Mouse (Mus musculus) midbrain, embryonic 14.5 days (tissue): Measurements from ENCODE around the gene Hsp90ab1. TPM values are rescaled to one million over a fixed set of nuclear protein-coding genes. Genes with fewer than 3 reads are reported as not detected.

Experiments used
- ATAC-seq: fragments of 200-750 bp; cut with Nextera tagmentation; 2 replicates; pipeline ENCODE4 v1.8.0; 2017; ENCODE audit warnings: moderate number of reproducible peaks, moderate library complexity; ENCODE audit not compliant: low FRiP score, low TSS enrichment
- DNase-seq: peaks from one replicate; pipeline ENCODE4 v3.0.0-alpha.2; 2015
- H3K27ac ChIP-seq: fragments of 300-500 bp; sonication (generic); replicated peaks from 2 replicates; pipeline ENCODE4 v1.5.1; 2014; ENCODE audit warnings: mild to moderate bottlenecking, low read depth, low read length, moderate library complexity
- H3K27me3 ChIP-seq: fragments of 300-500 bp; sonication (generic); 2 replicates; pipeline ENCODE4 v1.6.1; 2014; ENCODE audit warnings: low read length, control low read depth, mixed read lengths; ENCODE audit not compliant: control insufficient read depth, insufficient read depth
- H3K36me3 ChIP-seq: fragments of 300-500 bp; sonication (generic); 2 replicates; pipeline ENCODE4 v1.6.1; 2014; ENCODE audit warnings: low read length, control low read depth; ENCODE audit not compliant: control insufficient read depth, insufficient read depth
- H3K4me1 ChIP-seq: fragments of 300-500 bp; sonication (generic); 2 replicates; pipeline ENCODE4 v1.6.1; 2014; ENCODE audit warnings: mild to moderate bottlenecking, antibody characterized with exemption, low read length, control low read depth; ENCODE audit not compliant: control insufficient read depth, insufficient read depth
- H3K4me2 ChIP-seq: fragments of 300-500 bp; sonication (generic); 2 replicates; pipeline ENCODE4 v1.6.1; 2014; ENCODE audit warnings: mild to moderate bottlenecking, low read length, moderate library complexity
- H3K4me3 ChIP-seq: fragments of 300-500 bp; sonication (generic); replicated peaks from 2 replicates; pipeline ENCODE4 v1.5.1; 2014; ENCODE audit warnings: low read depth, low read length
- H3K9ac ChIP-seq: fragments of 300-500 bp; sonication (generic); replicated peaks from 2 replicates; pipeline ENCODE4 v1.6.1; 2014; ENCODE audit warnings: mild to moderate bottlenecking, low read length, moderate library complexity
- H3K9me3 ChIP-seq: fragments of 300-500 bp; sonication (generic); 2 replicates; pipeline ENCODE4 v1.6.1; 2016; ENCODE audit warnings: low read length, control low read depth, mixed read lengths; ENCODE audit not compliant: control insufficient read depth
- WGBS: fragments of 180-500 bp; shearing (Covaris S2); extraction: QIAGEN DNeasy Blood & Tissue Kit; methylation state at CpG from one replicate; pipeline ENCODE4 v1.1.7; 2014; 5-methylcytosine and 5-hydroxymethylcytosine counted together
- polyA plus RNA-seq: library from polyadenylated mRNA; unstranded; fragments of >200 nt; fragmentation: Nextera tagmentation; extraction: Ambion mirVana; gene quantifications from 2 replicates; pipeline ENCODE4 v1.2.1, GENCODE M21; 2014

Gene Hsp90ab1
- polyA plus RNA-seq, 1 experiment from 2014 or later, result 1,388 TPM

DNA sequence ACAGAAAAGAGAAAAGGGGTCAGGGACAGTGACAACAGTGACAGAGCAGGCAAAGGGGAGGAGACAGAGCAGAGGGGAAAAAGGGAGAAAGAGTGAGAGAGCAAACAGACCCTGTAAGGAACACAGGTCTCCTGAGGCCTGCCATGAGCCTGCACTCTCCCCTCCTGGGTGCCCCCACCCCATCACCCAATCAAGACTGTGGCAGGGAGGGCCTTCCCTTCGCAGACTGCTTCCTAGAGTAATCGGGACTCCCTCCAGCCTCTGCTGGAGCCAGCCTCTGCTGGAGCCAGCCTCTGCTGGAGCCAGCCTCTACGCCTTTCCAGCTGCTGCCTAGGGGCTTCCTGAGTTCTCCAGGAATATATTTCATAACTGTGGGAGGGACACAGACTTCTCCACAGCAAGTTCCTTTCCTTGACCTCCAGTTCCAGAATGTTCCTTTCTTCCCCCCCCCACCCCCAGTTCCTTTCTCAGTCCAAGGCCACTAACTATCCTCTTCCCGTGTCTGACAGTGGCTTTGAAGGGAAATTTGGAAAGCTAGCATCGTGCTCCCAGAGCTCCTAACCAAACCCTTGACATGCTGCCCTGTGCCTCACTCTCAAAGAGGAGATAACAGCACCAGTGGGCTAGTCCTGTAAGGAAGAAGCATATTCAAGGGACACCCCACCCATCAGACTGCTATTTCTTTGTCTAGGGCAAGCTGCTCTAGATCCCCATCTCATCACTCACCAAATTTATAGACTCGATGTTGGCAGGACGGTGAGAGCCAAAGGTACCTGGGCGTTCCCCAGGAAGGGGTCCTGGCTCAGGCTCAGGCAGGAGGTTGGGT, 19.7 kb upstream of the Hsp90ab1 start:
- WGBS, result 60% methylated on average over 8 of the region's 8 CpGs
- peaks cover 11% of the 10 kb centered on the region; the same call in 1 of the 2 replicates for H3K27me3 ChIP-seq
- no peaks in the 10 kb centered on the region for H3K36me3 ChIP-seq
- no peak for ATAC-seq
- no peak overlapping the region for H3K9ac ChIP-seq
- H3K9me3 ChIP-seq, result no peaks in the 10 kb centered on the region
- no peak overlapping the region for H3K4me3 ChIP-seq
- H3K27ac ChIP-seq, result no peak overlapping the region
- no peak for DNase-seq
- H3K4me2 ChIP-seq, result no peak overlapping the region
- peaks cover 18% of the 10 kb centered on the region for H3K4me1 ChIP-seq

DNA sequence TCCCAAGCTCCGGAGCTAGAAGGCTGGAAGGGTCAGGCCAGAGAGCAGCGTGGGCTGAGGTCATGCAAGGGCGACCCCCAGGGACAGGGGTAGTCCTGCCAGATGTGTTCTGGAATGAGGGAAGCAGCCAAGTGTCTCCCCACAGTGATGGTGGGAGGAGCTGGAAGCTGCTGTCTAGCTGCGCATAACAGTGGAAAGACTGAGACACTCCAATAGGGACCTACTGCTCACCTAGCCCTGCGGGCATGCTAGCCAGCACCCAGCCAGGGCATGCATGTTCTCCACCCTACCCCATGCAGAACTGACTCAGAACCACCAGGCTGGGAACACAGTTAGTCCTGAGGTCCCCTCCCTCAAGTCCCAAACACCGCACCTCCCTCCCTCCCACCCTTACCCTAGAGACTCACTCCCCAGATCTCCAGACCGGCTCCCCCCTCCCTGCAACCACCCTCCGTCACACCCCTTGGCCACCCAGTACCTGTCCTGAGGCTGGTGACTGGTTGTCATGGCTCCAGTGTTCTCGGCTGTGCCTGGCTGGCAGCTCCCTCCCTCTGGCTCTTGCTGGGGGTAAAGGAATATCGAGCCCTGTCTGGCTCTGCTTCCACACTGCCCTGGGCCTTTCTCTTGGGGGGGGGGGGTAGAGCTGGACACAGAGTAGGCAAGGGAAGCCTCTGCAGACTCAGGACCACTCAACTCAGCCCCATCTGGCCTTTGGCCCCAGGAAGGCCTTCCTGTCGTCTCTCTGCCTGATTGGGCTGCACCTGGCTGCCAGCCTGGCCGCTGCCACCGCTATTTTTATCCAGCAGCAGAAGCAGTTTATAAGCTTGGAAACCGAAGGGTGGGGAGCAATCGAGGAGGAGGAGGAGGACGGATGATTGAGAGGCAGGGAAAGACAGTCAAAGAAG, 18.9 kb upstream of the Hsp90ab1 start:
- ATAC-seq (no peak), DNase-seq (no peak)
- Histone ChIP-seq H3K27ac (no peak overlapping the region), H3K9ac (no peak overlapping the region), H3K27me3 (peaks cover 11% of the 10 kb centered on the region; the same call in 1 of the 2 replicates), H3K4me3 (no peak overlapping the region), H3K36me3 (no peaks in the 10 kb centered on the region), H3K4me1 (peaks cover 18% of the 10 kb centered on the region), H3K9me3 (no peaks in the 10 kb centered on the region), H3K4me2 (no peak overlapping the region)
- 54% methylated on average over 16 of the region's 16 CpGs for WGBS

DNA sequence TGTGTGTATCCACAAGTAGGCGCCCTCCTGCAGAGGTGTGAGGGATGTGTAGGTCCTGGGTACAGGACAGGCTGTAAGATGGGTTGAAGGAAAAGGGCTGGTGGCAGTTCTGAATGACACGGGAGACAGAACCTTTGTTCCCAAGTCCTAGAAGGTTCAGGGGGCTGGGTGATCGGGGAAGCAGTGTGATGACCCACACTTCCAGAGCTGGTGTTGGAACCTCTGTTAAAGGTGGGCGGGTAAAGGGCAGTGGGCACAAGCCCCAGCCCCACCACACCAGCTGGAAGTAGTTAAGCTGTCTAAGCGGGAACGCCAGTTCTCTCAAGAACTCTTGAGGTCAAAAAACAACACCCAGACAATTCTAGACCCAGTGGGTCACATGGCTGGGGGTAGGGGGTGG, 17.3 kb upstream of the Hsp90ab1 start:
- Histone ChIP-seq H3K4me3 (no peak overlapping the region), H3K9ac (no peak overlapping the region), H3K27ac (no peak overlapping the region), H3K9me3 (no peaks in the 10 kb centered on the region), H3K36me3 (no peaks in the 10 kb centered on the region), H3K4me1 (peaks cover 11% of the 10 kb centered on the region), H3K27me3 (peaks cover 11% of the 10 kb centered on the region; the same call in 1 of the 2 replicates), H3K4me2 (no peak overlapping the region)
- WGBS, result 89% methylated on average over 6 of the region's 6 CpGs
- DNase-seq (no peak), ATAC-seq (no peak)

DNA sequence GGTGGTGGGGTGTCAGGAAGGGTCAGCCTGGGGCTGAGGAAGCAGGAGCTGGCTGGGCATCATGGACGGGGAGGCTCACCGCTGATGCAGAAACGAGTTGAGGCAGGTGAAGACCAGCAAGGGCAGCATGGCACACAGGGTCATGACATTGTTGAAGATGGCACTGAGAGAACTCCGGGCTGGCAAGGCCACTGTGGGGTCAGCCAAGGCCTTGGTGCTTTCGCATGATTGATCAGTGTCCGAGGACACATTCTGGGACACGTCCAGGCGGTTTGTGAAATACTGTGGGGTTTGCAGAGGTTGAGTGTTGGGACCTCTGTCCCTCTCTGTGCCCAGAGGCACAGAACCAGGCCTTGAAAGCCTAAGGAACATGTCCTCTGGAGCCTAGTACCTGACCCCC, 16.8 kb upstream of the Hsp90ab1 start:
- H3K9me3 ChIP-seq, result no peaks in the 10 kb centered on the region
- H3K27ac ChIP-seq, result no peak overlapping the region
- DNase-seq, result no peak
- H3K4me1 ChIP-seq, result peaks cover 11% of the 10 kb centered on the region
- H3K27me3 ChIP-seq, result peaks cover 11% of the 10 kb centered on the region; the same call in 1 of the 2 replicates
- 94% methylated on average over 8 of the region's 8 CpGs for WGBS
- no peak overlapping the region for H3K9ac ChIP-seq
- no peak overlapping the region for H3K4me2 ChIP-seq
- ATAC-seq, result no peak
- no peaks in the 10 kb centered on the region for H3K36me3 ChIP-seq
- no peak overlapping the region for H3K4me3 ChIP-seq

DNA sequence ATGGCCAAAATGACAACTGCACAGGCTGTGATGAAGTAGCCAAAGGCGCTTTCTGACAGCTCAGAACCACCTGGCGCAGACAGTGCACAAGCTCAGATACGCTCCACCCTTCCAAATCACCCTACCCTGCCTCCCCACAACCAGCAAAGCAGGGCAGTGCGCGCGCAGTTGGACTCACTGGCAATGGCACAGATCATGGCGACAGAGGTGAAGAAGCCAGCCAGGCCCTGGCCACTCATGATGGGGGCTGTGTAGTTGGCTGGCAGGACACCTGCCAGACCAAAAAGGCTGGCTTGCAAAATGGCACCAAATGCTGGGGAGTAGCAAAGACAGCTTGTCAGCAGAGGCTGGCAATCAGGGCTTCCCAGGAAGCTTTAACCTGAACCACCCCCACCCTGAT, 16.2 kb upstream of the Hsp90ab1 start:
- ATAC-seq, result no peak
- Histone ChIP-seq H3K4me1 (peaks cover 13% of the 10 kb centered on the region; the same call in 1 of the 2 replicates), H3K27me3 (peaks cover 4% of the 10 kb centered on the region; the same call in 1 of the 2 replicates), H3K9me3 (no peaks in the 10 kb centered on the region), H3K4me2 (no peak overlapping the region), H3K4me3 (no peak overlapping the region), H3K9ac (no peak overlapping the region), H3K27ac (no peak overlapping the region), H3K36me3 (no peaks in the 10 kb centered on the region)
- DNase-seq, result no peak
- 96% methylated on average over 7 of the region's 7 CpGs for WGBS

DNA sequence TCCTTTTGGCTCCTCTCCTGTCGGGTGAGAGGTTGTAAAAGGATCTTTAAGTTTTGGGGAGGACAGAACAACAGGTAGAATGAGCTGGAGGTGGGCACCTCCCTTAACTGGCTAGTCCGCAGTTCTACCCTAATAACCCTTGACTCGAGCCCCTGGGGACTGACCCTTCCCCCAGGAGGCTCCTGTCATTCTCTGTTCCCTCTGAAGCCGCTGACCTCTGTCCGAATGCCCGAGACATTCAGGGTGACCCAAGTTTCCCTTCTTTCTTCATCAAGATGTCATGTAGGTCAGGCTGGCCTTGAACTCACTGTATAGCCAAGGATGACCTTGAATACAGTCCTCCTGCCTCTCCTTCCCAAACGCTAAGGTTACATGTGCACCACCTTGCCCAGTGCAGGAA, 15.3 kb upstream of the Hsp90ab1 start:
- Histone ChIP-seq H3K27ac (no peak overlapping the region), H3K4me2 (no peak overlapping the region), H3K27me3 (no peaks in the 10 kb centered on the region; the same call in 1 of the 2 replicates), H3K9ac (no peak overlapping the region), H3K36me3 (no peaks in the 10 kb centered on the region), H3K9me3 (no peaks in the 10 kb centered on the region), H3K4me1 (peaks cover 13% of the 10 kb centered on the region; the same call in 1 of the 2 replicates), H3K4me3 (no peak overlapping the region)
- DNase-seq (no peak), ATAC-seq (no peak)
- WGBS, result 92% methylated on average over 7 of the region's 7 CpGs

DNA sequence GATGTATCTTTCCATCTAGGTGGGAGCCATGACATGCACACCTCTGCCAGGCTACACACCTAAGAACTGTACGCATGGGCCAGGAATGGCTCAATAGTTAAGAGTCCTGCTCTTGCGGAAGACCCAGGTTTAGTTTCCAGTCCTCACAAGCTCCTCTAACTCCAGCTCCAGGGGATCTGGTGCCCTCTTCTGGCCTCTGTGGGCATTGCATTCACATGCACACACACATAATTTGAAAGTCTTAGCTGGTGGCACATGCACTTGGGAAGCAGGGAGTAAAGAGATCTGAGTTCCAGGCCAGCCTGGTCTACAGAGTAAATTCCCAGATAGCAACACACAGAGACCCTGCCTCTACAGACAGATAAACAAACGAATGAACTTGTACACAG, 13.4 kb upstream of the Hsp90ab1 start:
- H3K4me1 ChIP-seq, result peaks cover 13% of the 10 kb centered on the region; the same call in 1 of the 2 replicates
- WGBS, result over 99% methylated on average over 3 of the region's 3 CpGs
- no peaks in the 10 kb centered on the region for H3K27me3 ChIP-seq
- H3K9ac ChIP-seq, result no peak overlapping the region
- H3K36me3 ChIP-seq, result no peaks in the 10 kb centered on the region
- ATAC-seq, result no peak
- no peak overlapping the region for H3K4me2 ChIP-seq
- no peak overlapping the region for H3K27ac ChIP-seq
- DNase-seq, result no peak
- no peaks in the 10 kb centered on the region for H3K9me3 ChIP-seq
- H3K4me3 ChIP-seq, result no peak overlapping the region

DNA sequence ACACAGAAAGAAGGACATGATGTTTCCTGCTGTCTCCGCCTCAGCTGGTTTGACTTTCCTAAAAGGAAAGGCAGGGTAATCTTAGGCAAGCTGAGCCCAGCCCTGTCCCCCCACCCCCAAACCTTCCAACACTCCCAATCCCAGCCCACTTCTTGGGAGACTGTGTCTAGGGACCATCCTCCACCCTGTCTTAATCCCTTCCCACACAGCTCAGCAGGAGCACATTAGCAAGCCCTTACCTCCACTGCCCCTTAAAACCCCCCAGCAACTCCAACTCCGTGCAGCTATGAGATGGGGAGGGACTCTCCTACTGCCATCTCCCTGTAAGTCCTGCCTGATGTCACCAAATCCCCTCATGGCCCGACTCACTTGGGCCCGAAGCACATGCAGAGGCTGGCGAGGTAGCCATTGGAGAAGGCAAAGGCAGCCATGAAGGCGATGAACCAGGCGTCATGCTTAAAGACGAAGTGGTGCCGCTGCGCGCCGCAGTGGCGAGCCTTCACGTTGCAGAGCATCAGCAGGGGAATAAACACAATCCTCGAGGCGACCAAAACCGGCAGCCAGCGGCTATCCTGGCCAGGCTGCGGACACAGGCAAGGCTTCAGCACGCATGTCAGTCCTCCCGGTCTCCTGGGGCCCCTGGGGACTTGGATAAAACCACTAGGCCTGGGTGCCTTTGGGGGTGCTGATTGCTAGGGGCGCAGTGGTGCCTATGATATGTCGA, 12.8 kb upstream of the Hsp90ab1 start:
- ATAC-seq, result no peak
- 0 out of 2 replicates have a peak overlapping the region, but pooled peaks have one; percentile 61 for H3K27ac ChIP-seq

More for the DNA sequence above, 12.8 kb upstream of the Hsp90ab1 start:
- H3K4me2 ChIP-seq, result no peak overlapping the region
- DNase-seq, result no peak
- H3K27me3 ChIP-seq, result no peaks in the 10 kb centered on the region
- WGBS, result 59% methylated on average over 23 of the region's 23 CpGs
- peaks cover 13% of the 10 kb centered on the region; the same call in 1 of the 2 replicates for H3K4me1 ChIP-seq
- H3K36me3 ChIP-seq, result no peaks in the 10 kb centered on the region
- H3K9me3 ChIP-seq, result no peaks in the 10 kb centered on the region
- H3K9ac ChIP-seq, result no peak overlapping the region
- no peak overlapping the region for H3K4me3 ChIP-seq
